Mouse (Mus musculus) urinary bladder, postnatal 25 days (tissue): ENCODE results near the gene Clpb.

Experiments
- DNase-seq: peaks from one replicate; pipeline ENCODE4 v3.0.0; 2022; ENCODE audit warnings: low spot score

The Clpb gene

DNA sequence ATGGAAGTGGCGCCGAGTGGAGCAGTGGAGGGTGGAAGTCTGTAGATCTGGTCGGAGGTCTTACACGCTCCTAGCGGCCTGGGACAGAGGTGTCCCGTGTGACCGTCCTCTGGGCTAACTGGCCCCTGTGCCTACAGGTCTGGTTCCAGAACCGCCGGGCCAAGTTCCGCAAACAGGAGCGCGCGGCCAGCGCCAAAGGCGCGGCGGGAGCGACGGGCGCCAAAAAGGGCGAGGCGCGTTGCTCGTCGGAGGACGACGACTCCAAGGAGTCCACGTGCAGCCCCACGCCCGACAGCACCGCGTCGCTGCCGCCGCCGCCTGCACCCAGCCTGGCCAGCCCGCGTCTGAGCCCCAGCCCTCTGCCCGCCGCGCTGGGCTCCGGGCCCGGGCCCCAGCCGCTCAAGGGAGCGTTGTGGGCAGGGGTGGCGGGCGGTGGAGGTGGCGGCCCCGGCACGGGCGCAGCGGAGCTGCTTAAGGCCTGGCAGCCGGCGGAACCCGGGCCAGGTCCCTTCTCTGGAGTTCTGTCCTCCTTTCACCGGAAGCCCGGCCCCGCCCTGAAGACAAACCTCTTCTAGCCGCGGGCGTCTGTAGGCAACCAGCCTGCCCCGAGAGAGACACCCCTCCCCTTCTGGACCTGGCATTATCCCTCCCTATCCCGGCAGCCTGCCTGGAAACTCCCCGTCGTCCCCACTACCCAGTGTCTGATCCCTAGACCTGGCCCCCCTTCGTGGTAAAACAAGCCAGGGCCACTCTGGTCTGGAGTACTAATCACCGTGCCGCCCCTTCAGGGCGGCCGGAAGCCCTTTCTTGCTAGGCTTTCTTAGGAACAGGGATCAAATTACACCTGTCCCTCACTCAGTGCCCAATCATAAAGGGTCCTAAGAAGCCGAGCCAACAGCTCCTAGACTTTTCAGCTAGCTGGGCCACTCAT, 158.4 kb downstream of the Clpb start:
- peak; percentile 47 for DNase-seq

- DNase-seq = no peak
These were observed 159.7 kb downstream of the Clpb start for GRCm38 (mm10) chr7:101822836-101823757.

DNA sequence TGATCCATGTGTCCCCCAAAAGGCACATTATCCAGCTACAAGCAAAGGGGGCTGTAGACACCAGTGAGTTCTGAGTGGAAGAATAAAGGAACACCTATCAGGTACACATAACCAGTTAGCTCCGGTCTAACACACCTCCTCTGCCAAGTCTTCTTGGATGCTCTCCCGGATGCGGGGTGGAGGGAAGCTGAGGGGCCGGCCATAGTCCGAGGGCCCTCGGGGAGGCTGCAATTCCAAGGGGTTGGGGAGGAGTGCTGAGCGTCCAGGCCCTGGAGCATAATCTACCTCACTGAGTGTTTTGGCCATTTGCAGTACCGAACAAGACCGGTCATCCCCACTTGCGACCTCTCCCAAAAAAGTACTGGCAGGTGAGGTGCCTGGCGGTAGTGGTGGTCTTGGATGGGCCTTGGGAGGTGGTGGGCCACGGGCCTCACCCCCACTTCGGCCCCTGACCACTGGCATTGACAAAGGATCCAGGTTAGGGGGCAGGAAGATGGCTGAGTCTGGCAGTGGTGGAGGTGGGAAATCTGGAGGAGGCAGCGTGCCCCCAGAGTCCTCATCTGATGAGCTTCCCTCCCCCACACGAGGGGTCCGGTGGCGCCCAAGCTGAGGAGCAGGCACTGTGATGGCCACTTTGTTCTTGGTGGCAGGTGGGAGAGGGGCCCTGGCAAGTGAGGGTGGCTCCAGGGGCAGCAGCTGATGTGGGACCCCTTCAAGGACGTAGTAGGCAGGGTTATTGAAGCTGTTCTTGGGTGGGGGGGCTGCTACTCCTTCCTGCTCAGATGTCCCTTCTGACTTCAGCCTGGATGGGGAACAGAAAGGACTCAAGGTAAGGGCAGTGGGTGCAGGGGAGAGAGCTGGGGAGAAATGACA, 160.6 kb downstream of the Clpb start:
- no peak for DNase-seq

- DNase-seq = no peak
These were observed 166.9 kb downstream of the Clpb start for GRCm38 (mm10) chr7:101830373-101830772.

DNA sequence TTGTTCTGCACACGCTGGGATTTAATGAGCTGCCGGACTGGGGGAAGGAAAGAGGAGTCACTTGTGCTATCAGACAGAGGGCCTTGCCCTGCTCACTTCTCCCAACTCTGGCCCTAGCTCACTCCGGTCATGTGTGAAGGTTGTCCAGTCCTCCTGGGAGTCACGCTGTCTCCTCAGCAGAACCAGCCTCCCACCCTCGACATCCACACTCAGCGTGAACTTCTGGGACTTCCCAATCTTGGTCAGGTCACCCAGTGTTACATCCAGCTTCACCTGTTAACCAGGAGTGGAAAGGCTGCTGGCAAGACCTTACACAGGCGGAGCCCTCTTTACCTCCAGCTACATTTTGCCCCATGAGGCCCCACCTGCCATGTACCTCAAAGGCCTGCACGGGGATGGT, 168.0 kb downstream of the Clpb start:
- DNase-seq = no peak

GRCm38 (mm10) chr7:101832372-101832771, 168.9 kb downstream of the Clpb start:
- DNase-seq = no peak

GRCm38 (mm10) chr7:101833352-101833751, 169.9 kb downstream of the Clpb start:
- no peak for DNase-seq

DNA sequence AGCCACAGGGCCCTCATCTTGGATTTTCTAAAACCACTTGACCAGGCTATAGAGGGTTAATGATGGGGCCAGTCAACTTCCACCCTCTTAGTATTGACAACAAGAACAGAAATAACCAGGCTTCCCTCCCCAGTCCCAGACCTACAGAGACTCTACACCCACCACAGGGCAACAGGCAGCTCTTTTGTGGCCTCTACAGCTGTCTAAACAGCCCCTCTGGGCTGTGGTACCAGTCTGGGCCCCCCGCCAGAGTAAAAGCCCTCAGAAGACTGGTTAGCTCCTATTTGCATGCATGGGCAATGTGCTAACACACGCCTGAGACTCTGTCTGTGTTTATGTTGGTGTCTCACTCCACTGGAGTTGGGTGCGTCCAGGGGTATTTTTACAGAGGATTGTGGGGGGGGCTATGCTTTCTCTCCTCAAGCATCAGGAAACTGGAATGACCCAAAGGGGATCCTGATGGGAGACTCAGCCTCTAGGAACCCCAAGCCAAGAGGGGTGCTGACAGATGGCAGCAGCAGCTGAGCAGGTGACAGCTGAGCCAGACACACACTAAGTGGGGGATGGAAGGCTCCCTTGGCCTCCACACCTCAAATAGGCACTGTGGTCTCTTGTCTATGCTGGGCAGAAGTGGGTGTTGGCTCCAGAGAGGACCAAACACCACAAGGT, 170.6 kb downstream of the Clpb start:
- no peak for DNase-seq

GRCm38 (mm10) chr7:101834903-101835302, 171.5 kb downstream of the Clpb start:
- DNase-seq = no peak

DNA sequence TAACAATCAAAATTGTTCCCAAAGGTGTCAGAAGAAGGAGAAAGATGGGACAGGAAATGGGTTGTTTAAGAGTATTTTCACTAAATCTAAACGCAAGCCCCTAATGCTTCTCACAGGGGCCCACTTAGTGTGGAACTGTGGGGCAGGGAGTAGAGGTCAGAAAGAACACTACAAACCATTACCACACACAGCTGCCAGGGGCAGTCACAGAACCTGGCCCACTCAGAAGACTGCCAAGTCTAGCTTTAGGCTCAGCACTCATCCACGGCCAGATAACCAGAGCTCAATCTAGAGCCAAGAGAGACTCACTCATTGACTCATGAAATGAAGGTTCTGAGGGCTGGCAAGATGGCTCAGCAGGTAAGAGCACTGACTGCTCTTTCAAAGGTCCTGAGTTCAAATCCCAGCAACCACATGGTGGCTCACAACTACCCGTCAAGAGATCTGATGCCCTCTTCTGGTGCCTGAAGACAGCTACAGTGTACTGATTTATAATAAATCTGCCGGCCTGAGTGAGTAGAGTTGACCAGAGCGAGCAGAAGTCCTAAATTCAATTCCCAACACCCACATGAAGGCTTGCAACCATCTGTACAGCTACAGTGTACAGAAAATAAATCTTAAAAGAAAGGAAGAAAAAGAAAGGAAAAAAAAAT, 172.2 kb downstream of the Clpb start:
- no peak for DNase-seq

DNA sequence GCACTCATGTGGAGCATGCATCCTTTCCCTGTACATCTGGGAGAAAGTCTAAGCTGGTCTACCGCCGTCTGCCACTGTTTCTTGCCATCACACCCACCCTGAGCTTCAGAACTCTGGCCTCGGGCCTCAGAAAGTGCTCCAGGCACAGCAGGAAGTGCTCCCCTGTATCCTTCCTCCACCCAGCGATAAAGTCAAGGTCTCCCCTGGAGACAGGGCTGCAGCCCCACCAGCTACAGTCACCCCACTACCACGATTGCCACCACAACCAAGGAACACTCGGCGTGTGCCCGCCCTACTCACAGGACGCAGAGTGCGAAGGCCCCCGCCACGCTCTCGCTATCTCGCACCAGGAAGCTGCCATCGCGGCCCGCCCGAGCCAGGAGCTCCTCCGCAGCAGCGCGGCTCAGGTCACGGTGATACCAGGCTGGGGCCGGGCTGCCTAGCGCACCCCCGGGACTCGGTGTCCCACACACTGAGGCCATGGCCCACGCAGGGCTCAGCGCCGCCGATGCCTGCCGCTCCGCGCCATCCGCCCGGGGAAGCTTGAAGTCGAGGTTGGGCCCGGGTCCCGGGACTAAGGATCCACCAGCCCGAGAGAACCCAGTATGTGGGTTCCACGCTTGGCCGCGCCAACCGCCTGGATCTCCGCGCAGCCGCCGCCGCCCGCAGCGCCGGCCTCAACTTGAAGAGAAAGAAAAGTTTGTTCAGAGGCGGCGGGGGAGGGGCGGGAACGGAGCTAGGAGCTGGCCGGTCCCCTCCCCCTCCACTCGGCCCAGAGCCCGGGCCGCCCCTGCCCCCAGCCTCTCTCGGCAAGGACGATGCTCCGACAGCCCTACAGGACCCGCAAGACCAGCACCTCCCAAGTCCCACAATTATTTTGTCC, 173.1 kb downstream of the Clpb start:
- peak; percentile 64 for DNase-seq

DNA sequence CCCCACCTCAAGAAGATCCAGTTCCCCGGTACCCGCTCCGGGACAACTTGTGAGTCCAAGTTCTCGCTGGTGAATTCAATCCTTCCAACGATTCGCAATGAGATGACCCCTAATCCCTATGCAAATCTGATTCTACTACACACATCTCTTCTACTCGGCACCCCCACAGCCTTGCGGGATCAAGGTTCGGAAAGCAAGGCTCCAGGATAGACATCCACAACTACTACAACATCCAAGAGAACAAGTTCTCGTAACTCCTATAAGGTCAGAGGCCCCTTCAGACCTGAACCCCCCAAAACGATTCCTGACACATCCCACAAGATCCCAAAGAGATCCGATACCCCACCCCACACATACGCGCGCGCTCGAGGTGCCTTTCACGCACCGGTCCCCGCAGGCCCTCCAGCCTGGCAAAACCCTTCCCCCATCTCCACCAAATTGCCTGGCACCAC, 173.7 kb downstream of the Clpb start:
- DNase-seq = no peak

- DNase-seq = peak; percentile 79
These were observed 174.4 kb downstream of the Clpb start, which contains the start of gene Inppl1 for GRCm38 (mm10) chr7:101837606-101838471. Gene Inppl1 (minus strand): TSS chr7:101838229.

- DNase-seq = no peak
These were observed 180.8 kb downstream of the Clpb start for GRCm38 (mm10) chr7:101844186-101844585.
